Mouse (Mus musculus): ENCODE measurements around the gene Lif. TPM values are rescaled to one million over a fixed set of nuclear protein-coding genes. Genes with fewer than 3 reads are reported as not detected.
A peak's percentile ranks its signal among the peaks of the same experiment; 100 is the strongest.

Gene Lif
- 0.21 TPM in 1 of 2 replicates, not detected in the other for polyA plus RNA-seq (2012; ENCODE audit: insufficient read depth, insufficient read length, missing spikeins)

DNA sequence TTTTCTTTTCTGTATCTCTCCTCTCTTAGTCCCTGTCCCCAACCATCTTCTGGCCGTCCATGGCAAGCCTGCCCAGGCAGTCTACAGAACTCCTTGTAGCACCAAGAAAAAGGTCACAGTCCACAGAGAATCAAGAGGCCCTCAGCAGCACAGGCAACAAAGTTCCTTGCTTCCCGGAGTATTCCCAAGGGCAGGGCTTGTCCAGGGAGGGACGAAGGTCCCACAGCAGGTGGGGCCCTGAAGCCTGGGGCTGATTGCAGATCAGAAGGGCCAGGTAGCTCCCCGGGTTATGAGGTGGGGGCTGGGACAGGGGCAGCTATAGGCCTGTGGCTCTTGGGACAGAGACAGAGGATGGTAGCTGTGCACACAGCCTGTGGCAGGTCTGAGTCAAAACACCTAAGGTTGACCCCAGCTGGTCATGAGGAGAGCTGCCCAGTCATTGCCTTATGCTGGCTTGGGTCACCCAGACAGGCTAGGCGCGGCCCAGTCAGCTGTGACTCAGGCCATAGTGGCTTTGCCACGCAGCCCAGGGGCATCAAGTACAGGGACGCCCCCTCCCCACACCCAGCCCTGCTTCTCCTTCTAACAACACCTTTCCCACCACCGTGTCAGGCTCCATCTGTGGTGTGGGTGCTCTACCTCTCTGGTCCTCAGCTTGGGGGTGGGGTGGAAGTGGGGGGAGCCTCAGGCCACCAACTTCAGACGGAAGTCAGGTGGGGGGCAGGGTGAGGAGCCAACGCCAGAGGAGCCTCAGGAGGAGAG, at the start of gene Lif:
Gene Lif, plus strand, starts transcription at position 712 of the 762 bp plus-strand sequence.
- Histone ChIP-seq H3K4me1 (ENCODE audit: control insufficient read depth, insufficient read depth, low read length) (peaks cover 13% of the 10 kb centered on the region), H3K4me3 (ENCODE audit: insufficient read depth, low read length) (no peak within 1 kb of the TSS), H3K27ac (ENCODE audit: insufficient read depth, low read depth, low read length) (no peak within 1 kb of the TSS)
- no peak for TF ChIP-seq POLR2A (IDR thresholded peaks at IDR 0.05; ENCODE audit: borderline replicate concordance, low read depth, low read length)
- TF ChIP-seq CTCF (IDR thresholded peaks at IDR 0.05; ENCODE audit: low read depth, low read length): no peak

DNA sequence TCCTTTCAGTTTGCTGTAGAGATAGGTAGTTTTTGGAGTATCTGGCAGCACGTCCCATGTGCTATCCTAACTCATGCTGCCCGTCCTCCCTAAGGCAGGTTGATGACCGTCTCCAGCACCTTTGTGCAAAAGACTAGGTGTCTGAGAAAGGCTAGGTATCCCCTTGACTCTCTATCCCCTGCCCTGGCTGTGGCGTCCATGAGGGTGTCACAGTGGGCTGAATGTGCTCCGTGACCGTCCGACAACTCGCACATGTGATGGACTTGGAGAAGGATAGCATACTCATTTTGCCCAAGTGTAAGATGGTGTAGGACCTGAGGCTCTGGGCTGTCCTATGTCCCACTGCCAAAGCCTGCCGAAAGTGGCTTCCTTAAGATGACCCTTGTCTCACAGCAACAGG, 49.7 kb upstream of the Lif start:
- H3K4me3 ChIP-seq (ENCODE audit: insufficient read depth, low read length): no peak overlapping the region
- no peak overlapping the region for H3K27ac ChIP-seq (ENCODE audit: insufficient read depth, low read depth, low read length)
- no peak for TF ChIP-seq CTCF (IDR thresholded peaks at IDR 0.05; ENCODE audit: low read depth, low read length)
- no peak for TF ChIP-seq POLR2A (IDR thresholded peaks at IDR 0.05; ENCODE audit: borderline replicate concordance, low read depth, low read length)
- H3K4me1 ChIP-seq (ENCODE audit: control insufficient read depth, insufficient read depth, low read length): peaks cover 14% of the 10 kb centered on the region

DNA sequence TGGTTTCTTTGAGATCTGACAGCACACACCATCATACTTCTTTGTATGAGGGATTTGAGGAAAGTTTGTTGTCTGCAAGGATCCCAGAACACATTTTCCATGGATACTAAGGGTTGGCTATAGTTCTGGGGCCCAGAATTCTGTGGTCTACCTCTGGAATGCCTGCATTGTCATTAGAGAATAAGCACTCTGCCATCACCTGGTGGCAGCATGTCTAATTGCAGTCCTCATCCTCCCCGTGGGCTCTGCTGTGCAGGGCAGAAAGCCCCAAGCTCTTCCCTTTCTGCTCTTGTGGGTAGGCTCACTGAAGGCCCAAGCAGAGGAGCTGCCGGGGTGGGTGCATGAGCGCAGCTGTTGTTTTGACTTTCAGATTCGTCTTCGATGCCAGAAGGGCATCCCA, 47.8 kb upstream of the Lif start:
- H3K4me3 ChIP-seq (ENCODE audit: insufficient read depth, low read length): no peak overlapping the region
- TF ChIP-seq CTCF (IDR thresholded peaks at IDR 0.05; ENCODE audit: low read depth, low read length): no peak
- no peak for TF ChIP-seq POLR2A (IDR thresholded peaks at IDR 0.05; ENCODE audit: borderline replicate concordance, low read depth, low read length)
- no peak overlapping the region for H3K27ac ChIP-seq (ENCODE audit: insufficient read depth, low read depth, low read length)
- peaks cover 3% of the 10 kb centered on the region; the same call in 1 of the 2 replicates for H3K4me1 ChIP-seq (ENCODE audit: control insufficient read depth, insufficient read depth, low read length)

DNA sequence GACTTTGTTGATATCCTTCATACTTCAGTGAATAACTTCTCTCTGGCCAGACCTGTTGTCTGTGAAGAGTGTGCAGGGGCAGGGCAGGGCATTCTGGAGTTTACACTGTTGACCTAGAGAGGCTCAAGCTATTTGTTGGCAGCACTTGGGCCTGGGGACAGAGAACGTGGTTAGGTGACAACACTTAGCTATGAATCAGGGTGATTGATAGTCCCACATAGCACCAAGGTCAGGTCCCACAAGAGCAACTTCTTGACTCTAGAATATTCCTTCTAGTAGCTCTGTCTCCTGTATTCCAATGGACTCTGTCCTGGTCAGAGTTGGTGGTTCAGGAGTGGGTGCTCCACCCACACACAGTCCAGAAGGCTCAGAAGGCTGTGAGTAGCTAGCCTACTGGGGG, 46.6 kb upstream of the Lif start:
- Histone ChIP-seq H3K4me3 (ENCODE audit: insufficient read depth, low read length) (no peak overlapping the region), H3K27ac (ENCODE audit: insufficient read depth, low read depth, low read length) (no peak overlapping the region), H3K4me1 (ENCODE audit: control insufficient read depth, insufficient read depth, low read length) (peaks cover 3% of the 10 kb centered on the region; the same call in 1 of the 2 replicates)
- TF ChIP-seq CTCF (IDR thresholded peaks at IDR 0.05; ENCODE audit: low read depth, low read length) (no peak), POLR2A (IDR thresholded peaks at IDR 0.05; ENCODE audit: borderline replicate concordance, low read depth, low read length) (no peak)

DNA sequence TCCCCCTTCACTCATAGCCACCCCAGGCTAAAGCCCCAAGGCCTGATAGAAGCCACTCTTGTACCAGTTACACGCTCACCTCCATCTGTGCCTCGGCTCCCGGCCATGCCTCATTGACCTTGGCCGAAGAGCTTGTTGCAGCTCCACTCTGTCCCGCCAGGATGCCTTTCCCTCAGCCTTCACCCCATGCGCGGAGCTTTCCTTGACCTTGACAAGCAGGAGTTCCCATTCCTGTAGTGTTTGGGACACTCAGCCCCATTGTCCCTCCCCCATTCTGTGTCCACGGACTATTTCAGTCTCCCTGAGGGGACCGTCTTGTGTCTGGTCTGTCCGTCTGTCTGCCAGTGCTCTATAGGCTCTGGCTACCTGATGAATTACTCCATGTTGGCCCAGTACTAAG, 44.2 kb upstream of the Lif start:
- TF ChIP-seq CTCF (IDR thresholded peaks at IDR 0.05; ENCODE audit: low read depth, low read length): no peak
- TF ChIP-seq POLR2A (IDR thresholded peaks at IDR 0.05; ENCODE audit: borderline replicate concordance, low read depth, low read length): no peak
- no peak overlapping the region for H3K27ac ChIP-seq (ENCODE audit: insufficient read depth, low read depth, low read length)
- no peak overlapping the region for H3K4me3 ChIP-seq (ENCODE audit: insufficient read depth, low read length)
- H3K4me1 ChIP-seq (ENCODE audit: control insufficient read depth, insufficient read depth, low read length): peaks cover 3% of the 10 kb centered on the region

DNA sequence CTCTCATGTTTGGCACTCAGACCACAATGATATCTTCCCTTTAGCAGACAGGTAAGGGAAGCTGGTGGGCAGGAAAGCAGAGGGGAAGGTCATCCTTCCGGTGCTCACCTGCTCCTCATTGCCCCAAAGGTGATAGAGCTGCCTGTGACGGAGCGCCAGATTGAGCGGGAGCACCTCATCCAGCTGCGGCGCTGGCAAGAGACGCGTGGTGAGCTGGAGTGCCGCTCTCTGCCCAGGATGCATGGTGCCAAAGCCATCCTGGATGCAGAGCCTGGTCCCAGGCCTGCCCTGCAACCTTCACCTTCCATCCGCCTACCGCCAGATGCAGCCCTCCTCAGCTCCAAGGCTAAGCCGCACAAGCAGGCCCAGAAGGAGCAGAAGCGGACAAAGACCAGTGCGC, 42.8 kb upstream of the Lif start:
- TF ChIP-seq CTCF (IDR thresholded peaks at IDR 0.05; ENCODE audit: low read depth, low read length): no peak
- no peak for TF ChIP-seq POLR2A (IDR thresholded peaks at IDR 0.05; ENCODE audit: borderline replicate concordance, low read depth, low read length)
- no peak overlapping the region for H3K4me3 ChIP-seq (ENCODE audit: insufficient read depth, low read length)
- H3K4me1 ChIP-seq (ENCODE audit: control insufficient read depth, insufficient read depth, low read length): peaks cover 3% of the 10 kb centered on the region
- no peak overlapping the region for H3K27ac ChIP-seq (ENCODE audit: insufficient read depth, low read depth, low read length)

DNA sequence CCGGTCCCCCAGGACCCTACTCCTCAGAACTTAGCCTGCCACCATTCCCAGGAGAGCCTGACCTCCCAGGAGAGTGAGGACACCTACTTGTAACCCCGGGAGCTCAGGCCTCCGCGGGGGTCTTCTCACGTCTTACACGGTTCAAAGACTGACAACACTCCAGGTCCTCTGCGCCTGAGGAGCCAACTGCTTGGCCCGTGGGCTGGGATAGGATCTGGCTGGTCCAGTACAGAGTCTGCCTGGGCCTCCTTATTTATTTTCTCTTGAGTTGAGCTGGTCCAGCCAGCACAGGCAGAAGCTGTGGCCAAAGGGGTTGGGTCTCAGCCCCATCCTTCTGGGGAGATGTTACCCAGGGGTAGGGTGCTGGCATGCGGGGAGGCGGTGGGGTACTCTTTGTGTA, 42.3 kb upstream of the Lif start:
- H3K27ac ChIP-seq (ENCODE audit: insufficient read depth, low read depth, low read length): no peak overlapping the region
- TF ChIP-seq POLR2A (IDR thresholded peaks at IDR 0.05; ENCODE audit: borderline replicate concordance, low read depth, low read length) (no peak), CTCF (IDR thresholded peaks at IDR 0.05; ENCODE audit: low read depth, low read length) (no peak)
- peaks cover 3% of the 10 kb centered on the region for H3K4me1 ChIP-seq (ENCODE audit: control insufficient read depth, insufficient read depth, low read length)
- no peak overlapping the region for H3K4me3 ChIP-seq (ENCODE audit: insufficient read depth, low read length)

DNA sequence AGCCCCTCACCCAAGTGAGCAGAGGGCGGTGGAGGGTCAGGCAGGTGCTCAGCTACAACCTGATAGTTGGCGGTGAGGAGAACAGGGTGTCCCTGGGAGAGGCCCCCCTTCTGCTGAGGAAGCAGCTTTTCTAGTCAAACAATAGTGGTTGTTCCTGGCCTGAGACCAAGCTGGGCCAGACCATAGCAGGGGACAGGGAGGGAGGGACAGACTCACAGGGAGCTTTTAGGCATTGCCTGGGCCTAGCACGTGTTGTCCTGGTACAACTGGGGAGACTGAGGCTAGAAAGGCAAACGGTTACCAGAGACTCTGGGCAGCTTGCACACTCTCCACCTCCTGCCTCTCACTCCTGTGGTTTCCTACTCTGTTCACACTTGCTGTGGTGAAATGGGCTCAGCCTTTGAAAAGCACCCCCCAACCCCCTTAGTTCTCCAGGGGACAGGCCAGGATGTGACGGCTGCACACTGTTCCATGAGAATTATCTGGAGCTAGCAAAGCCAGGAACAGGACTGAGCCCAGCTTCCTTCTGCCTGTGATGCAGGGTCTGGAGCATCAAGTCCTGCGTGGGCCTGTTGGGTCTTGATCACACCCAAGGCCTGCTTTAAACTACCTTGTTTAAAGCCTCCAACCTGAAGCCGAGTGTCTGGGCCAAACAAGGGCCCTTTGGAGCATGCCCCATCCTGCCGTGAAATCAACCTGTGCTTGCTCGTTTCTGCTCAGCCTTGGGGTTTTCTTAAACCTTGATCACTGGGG, 40.9 kb upstream of the Lif start:
- Histone ChIP-seq H3K4me3 (ENCODE audit: insufficient read depth, low read length) (no peak overlapping the region), H3K27ac (ENCODE audit: insufficient read depth, low read depth, low read length) (no peak overlapping the region), H3K4me1 (ENCODE audit: control insufficient read depth, insufficient read depth, low read length) (peaks cover 3% of the 10 kb centered on the region)
- TF ChIP-seq POLR2A (IDR thresholded peaks at IDR 0.05; ENCODE audit: borderline replicate concordance, low read depth, low read length) (no peak), CTCF (IDR thresholded peaks at IDR 0.05; ENCODE audit: low read depth, low read length) (no peak)

DNA sequence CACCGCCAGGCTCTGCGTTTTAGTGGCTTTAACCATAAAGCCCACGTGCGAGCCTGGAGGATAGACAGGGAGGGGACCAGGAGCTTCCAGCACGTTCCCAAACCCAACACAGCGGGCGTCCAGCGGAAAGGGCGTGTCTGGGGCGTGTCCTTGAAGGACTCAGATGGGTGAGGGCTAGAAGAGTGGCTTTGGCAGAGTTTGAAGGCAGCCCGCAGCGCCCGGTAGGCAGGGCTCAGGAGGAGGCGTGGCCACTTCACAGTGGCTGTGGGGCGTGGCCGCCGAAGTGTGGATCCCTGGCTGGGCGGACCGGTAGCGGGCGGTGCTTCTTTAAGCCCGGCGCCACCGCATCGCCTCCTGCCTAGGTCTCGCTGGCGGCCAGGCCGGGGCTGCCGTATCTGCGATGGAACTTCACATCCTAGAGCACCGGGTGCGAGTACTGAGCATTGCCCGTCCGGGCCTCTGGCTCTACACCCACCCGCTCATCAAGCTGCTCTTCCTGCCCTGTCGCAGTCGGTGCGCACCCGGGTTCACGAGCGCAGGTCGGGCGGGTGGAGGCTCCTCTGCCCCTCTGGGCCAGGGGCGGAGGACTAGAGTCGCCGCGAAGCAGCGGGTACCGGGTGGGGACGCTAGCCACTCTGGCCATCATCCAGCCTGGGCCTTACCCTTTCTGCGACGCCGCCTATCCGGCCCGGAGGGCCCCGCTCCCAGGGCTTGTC, 39.3 kb upstream of the Lif start, which contains the start of gene Castor1:
Gene Castor1, plus strand, starts transcription at position 312 of the 716 bp plus-strand sequence.
- Histone ChIP-seq H3K27ac (ENCODE audit: insufficient read depth, low read depth, low read length) (no peak within 1 kb of the TSS), H3K4me1 (ENCODE audit: control insufficient read depth, insufficient read depth, low read length) (peaks cover 11% of the 10 kb centered on the region), H3K4me3 (ENCODE audit: insufficient read depth, low read length) (peak within 1 kb of the TSS; percentile 65)
- TF ChIP-seq CTCF (IDR thresholded peaks at IDR 0.05; ENCODE audit: low read depth, low read length): no peak
- no peak for TF ChIP-seq POLR2A (IDR thresholded peaks at IDR 0.05; ENCODE audit: borderline replicate concordance, low read depth, low read length)

Data from bone marrow macrophage, adult 2 months (primary cell).